Mouse (Mus musculus): ENCODE data around the gene Tmem120a.

- no peak for TF ChIP-seq CTCF (conservative IDR thresholded peaks at IDR 0.05; ENCODE audit: low read length)
- TF ChIP-seq NANOG (IDR thresholded peaks at IDR 0.05; ENCODE audit: borderline replicate concordance, low read length), result no peak
- TF ChIP-seq POU5F1 (IDR thresholded peaks at IDR 0.05; ENCODE audit: borderline replicate concordance, low read length), result no peak
Measured at GRCm38 (mm10) chr5:135761881-135762280, 17.6 kb upstream of the Tmem120a start.

Measured in E14TG2a.4 (cell line).